Mouse (Mus musculus) heart, postnatal 4 days (tissue): Measurements from ENCODE around the gene Tmprss4. TPM values are rescaled to one million over a fixed set of nuclear protein-coding genes. Genes with fewer than 3 reads are reported as not detected.

Experiments used
- DNase-seq: peaks from one replicate; pipeline ENCODE4 v3.0.0; 2021
- total RNA-seq, 2 experiments: library from RNA; stranded (reverse); gene quantifications; 2 replicates each; pipeline ENCODE4 v1.2.3; 2021

The Tmprss4 gene
- not detected for total RNA-seq

GRCm38 (mm10) chr9:45203797-45204410 lies at the start of gene Tmprss4:
Gene Tmprss4, minus strand, starts transcription at chr9:45204092.
- no peak for DNase-seq

- no peak for DNase-seq
Measured at GRCm38 (mm10) chr9:45252395-45252794, 48.5 kb upstream of the Tmprss4 start.

DNA sequence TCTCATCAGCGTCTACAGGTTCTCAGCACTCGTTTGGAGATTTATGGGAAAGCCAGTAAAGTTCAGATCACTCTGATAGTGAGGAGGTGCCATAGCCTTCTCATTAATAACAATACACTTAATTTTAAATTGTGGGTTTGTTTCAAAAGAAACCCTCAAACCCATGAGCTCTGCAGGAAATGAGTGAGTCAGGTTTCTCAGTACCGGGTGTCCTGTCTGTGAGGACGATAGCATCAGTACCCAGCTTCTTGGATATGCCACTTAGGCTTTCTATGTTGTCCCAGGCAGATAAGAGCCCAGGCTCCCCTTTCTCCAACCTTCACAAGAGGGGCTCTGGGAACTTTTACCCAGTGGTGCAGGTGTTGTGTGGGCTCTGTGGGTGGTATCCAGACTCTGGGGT lies 48.1 kb upstream of the Tmprss4 start:
- DNase-seq: no peak

DNA sequence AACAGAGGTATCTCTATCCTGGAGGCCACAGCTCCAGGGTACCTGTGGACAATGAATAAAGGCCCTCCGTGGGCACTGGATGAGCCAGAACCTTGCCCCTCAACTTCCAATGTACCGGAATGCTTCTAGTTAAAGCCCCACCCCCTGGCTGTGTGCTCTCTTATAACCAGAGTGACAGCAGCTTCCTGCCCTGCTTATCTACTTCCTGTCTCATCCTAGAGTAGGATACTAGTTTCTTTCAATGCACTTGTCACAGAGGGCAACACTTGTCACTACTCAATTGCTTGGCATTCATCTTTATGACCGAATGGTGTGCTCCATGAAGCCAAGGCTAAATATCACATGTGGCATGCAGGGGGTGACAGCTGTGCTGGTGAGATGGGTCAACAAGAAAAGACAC lies 47.4 kb upstream of the Tmprss4 start:
- no peak for DNase-seq

- no peak for DNase-seq
Measured at GRCm38 (mm10) chr9:45250306-45250705, 46.4 kb upstream of the Tmprss4 start.

- no peak for DNase-seq
Measured at GRCm38 (mm10) chr9:45247536-45247935, 43.6 kb upstream of the Tmprss4 start.

GRCm38 (mm10) chr9:45246060-45246459 lies 42.2 kb upstream of the Tmprss4 start:
- DNase-seq: no peak

GRCm38 (mm10) chr9:45245432-45245831 lies 41.5 kb upstream of the Tmprss4 start:
- DNase-seq: no peak

GRCm38 (mm10) chr9:45241397-45241796 lies 37.5 kb upstream of the Tmprss4 start:
- no peak for DNase-seq

- DNase-seq: no peak
Measured at GRCm38 (mm10) chr9:45236744-45237143, 32.9 kb upstream of the Tmprss4 start.

DNA sequence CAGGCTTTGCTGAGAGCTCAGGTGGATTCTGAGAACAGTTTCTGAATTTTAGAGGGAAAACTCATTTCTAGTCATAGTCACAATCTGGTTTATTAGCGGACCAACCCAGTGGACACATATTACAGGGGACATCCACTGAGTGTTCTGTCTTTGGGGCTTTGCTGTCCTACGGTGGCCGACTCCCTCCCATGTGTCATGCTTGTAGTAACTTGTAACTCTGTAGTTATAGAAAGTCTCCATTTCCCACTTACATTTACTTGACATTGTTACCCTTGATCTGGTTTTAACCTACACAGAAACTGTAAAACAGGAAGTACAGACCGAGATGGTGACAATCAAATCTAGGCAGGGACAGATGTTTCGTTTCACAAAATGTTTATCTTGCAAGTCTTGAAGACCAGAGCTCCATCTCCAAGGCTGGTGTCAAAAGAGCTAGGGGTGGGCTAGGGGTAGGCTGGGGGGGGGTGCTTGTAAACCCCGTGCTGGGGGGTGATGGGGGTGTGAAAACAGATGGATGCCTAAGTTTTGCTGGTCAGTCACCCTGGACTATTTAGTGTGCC lies 31.9 kb upstream of the Tmprss4 start:
- DNase-seq: no peak

DNA sequence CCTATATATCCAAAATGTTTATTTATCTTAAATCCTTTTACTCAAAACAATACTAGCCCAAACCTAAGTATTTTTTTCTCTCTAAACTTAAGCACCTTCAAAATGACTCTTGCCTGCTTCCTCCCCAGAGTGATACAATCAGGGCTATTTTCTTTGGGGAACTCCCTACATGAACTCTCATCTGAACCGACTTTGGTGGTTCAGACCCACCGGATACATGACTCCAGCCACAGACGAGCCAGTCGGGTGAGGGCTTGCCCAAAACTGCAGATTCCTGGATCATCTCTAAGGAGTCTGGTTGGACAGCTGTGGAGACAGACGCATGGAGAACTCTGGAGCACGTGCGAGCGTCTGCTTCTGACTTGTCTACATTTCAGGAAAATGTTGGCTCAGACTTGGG lies 25.5 kb upstream of the Tmprss4 start:
- DNase-seq: no peak

DNA sequence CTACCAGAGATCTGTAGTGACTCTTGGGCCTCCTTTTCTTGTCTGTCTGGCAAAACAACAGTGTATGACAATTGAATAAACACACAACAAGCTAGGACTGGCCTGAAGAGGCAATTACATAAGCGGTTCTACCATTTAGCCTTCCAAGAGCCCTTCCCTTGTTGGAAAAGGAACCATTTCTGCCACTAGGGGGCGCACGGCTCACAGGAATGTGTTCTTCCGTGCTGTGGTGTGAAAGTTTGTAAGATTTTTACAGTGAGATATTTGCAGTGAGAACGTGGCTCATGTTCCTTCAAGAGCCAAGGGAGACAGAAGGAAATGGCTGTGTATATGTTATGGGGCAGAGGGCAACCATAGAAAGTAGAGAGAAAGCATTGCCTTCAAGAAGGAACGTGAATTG lies 17.7 kb upstream of the Tmprss4 start:
- peak; percentile 93 for DNase-seq

GRCm38 (mm10) chr9:45219644-45220043 lies 15.8 kb upstream of the Tmprss4 start:
- no peak for DNase-seq

DNA sequence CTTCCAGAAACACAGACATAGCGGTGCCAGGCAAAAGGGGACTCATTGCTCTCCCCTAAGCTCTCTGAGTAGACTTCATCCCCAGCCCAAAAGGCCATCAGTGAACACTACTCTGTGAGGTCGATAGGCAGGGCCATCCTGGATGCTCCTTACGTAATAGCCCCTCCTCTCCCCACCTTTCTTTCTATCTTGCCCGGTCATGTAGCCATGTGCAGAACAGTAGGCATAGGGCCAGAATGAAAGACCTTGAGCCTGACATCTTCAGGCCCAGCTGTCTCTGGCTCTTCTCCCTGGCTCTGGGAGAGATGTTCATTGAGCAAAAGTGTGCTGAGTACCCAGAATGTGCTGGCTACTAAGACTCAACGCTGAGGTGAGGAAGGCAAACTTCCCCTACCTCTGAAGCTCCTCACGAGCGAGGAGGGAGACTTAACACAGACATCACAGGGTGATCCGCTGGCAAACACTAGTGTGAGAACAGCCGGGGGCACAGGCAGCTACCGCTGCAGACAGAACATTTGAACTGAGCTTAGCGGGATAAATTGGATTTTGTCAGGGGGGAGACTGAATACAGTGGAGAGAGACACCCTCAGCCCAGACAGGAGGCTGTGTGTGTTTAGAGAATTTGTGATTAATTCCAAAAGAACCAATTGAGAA lies 11.8 kb upstream of the Tmprss4 start:
- DNase-seq: no peak

DNA sequence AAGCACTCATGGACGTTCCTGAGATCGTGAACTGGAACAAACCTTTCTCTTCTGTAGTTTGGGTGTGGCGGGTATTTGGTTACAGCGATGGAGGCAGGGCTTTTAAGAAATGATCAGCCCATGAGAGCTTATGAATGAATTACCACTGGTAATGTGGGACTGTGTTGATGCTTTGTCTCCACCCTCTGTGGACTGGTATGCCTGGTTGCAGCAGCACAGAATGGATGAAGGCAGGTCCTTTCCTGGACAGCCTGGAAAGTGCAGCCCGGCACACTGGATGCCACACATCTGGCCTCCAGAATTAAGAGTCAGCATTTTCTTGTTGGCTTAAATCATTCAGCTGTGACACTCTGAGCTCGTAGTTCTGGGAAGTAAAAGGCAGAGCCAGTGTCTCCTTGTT lies 8.1 kb upstream of the Tmprss4 start:
- no peak for DNase-seq

DNA sequence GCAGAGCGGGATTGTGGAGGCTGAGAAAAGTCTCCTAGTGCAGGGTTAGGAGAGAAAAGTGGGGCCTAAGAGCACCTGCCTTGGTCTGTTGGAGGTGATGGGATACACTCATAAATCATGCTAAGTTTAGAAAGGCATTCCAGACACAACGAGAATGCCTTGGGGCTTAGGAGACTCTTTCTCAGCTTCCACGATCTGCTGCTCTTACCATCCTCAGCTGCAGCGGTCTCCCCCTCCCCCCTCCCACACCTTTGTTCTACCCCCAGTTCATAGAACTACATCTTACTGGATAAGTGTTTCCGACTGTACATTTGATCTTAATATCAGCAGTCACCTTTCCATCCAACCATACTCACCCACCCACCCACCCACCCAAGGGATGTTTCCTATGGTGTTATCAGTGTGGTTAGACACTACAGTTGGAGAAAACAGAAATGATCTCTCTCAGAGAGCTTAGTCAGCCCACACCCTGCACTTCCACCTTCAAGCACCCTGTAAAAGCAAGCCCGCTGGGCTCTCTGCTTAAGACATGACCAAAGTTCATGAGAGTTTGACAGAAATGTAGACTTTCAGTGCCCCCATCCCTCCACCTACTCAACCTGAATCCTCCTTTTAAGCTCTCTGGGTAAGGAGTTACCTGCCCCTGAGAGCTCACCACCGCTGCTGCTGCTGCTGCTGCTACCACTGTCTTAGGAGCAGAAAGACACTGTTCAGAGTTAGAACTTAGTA lies 3.3 kb upstream of the Tmprss4 start:
- no peak for DNase-seq

DNA sequence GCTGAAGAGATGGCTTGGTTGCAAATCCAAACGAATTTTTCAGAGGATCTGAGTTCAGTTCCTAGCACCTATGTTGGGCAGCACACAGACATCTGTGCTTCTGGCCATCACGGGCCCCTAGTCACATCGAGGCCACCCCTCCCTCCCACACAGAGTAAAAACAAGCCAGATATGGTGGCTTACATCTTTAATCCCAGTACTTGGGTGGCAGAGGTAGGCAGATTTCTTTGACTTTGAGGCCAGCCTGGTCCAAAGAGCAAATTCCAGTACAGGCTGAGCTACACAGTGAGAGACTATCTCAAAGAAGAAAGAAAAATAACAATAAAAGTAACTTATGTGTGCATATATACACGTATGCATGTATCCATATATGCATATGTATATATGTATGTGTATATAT lies 2.2 kb upstream of the Tmprss4 start:
- DNase-seq: no peak

DNA sequence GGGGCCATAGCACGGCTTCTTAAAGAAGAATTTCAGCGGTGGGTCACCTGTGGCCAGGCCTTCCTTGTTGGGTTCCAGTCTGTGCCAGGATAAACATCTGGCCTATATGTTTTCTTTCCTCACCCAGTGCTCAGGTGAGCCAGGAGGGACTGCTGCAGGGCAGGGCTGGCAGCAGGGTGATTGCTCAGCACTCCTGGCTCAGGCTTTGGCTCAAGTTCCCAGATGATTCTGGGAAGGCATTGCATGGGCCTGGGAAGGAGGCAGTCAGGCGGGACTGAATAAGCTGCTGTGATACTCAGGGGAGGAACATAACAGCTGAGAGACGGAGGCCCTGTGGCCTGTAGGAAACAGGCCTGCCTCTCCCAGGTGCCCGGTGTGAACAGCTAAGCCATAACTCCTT lies 1.3 kb upstream of the Tmprss4 start:
- no peak for DNase-seq

DNA sequence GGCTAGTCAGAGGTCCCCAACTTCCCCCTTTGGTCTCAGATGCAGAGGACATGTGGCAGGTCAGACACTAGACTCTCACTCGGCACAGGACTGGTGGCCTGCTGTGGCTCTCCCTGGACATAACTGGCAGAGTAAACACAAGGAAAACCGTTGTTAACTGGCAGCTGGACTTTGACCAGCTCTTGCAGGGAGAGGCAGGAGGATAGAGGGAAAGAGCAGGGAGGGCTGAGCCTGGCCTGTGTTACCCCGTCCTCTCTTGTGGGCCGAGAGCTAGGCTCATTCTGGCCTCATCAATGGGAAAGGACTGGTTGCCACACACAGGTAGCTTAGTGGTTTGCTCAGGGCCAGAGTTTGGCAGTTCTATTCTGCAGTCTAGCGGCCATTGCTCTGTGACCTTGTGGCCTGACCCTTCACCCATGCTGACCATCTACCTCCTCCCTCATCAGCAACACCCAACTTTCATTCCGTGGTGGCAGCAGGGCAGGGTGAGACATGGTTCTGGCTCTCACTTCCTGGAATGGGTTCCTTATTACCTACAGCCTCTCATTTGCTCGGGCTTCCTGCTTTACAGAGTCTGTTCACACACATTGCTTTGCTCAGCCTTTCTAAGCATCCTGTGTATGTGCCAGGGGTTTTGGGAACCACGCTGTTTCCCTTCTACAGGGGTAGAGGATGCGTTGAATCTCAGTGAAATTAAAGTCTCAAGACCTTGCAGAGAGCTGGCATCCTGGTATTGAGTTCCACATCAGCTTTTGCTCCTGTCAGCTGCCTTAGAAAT lies 1.7 kb downstream of the Tmprss4 start:
- no peak for DNase-seq

DNA sequence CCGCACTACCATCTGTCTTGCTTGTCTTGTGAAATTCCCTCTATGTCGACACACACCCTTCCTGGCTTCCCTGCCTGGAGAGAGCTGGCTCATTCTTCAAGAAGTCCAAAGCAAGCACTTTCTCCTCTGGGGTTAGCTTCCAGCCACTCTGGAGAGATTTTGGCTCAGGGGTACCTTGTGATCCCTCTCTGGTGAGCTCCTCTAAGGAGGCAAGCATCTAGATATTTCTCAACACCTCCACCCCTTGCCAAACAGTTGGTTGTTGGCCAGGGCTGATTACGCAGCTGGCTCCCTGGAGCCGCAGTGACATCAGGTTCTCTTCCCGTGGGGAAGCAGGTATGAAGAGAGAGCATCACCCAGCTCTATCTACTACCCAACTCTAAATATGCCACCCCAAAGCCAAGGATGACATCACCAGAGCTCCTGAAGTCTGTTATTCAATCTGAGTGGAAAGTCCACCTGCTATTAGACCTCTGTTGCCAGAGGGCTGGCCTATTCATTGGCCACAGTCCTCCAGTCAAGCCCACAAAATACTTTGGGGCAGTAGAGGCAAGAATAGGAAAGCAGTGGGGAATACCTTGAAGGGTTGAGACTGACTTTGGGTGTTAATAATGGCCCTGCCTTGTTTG lies 2.5 kb downstream of the Tmprss4 start:
- DNase-seq: no peak

DNA sequence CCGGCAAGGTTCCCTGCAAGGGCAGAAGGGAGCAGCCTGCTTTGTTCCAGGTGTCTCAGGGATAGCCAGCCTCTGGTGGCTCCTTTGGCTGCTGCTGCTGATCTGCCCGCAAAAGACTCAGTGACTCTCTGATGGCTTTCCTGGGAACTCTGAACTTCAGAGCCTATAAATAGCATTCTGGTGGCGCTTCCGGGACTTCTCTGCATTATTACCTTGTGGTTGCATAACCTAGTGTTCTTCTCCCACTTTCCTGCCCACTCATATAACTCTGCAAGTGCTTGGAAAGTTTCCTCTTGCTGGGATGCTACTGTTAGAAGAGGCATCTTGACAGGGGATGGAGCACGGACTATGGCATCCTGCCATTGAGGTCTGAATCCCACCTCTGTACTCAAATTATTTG lies 6.3 kb downstream of the Tmprss4 start:
- DNase-seq: no peak
